Mouse (Mus musculus) gastrocnemius, adult 8-10 months (tissue): ENCODE measurements around the gene Gm867. TPM values are rescaled to one million over a fixed set of nuclear protein-coding genes. Genes with fewer than 3 reads are reported as not detected.

Source experiments
- DNase-seq, 2 experiments: peaks; one replicate each; pipeline ENCODE4 v3.0.0; 2022; ENCODE audit warnings: low spot score in 2 of 2
- total RNA-seq, 4 experiments: library from RNA; stranded (reverse); gene quantifications; 2 replicates each; pipeline ENCODE4 v1.2.4; 2022

The Gm867 gene
- not detected for total RNA-seq

DNA sequence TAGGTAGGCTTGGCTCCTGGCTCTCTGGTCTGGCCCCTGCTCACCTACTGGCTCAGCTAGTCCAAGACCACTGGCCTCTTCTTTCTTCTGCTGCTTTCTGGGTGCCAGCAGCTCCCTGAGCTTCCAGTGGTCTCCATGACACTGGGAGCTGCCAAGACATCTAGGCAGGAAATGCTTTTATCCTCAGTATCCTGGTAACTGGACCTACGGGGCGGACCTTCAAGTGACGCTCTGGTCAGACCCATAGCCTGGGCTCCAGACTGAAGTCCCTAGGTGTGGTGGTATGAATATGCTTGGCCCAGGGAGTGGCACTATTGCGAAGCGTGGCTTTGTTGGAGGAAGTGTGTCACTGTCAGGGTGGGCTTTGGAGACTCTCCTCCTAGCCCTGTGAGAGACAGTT lies at the start of gene Gm867:
TSS of gene Gm867 (minus strand) at position 153 of the 400 bp plus-strand sequence.
- DNase-seq = no peak

GRCm38 (mm10) chr10:75979432-75979831 lies 39.0 kb upstream of the Gm867 start:
- no peak for DNase-seq

- no peak for DNase-seq
Observed at GRCm38 (mm10) chr10:75978835-75979157, 38.3 kb upstream of the Gm867 start.

DNA sequence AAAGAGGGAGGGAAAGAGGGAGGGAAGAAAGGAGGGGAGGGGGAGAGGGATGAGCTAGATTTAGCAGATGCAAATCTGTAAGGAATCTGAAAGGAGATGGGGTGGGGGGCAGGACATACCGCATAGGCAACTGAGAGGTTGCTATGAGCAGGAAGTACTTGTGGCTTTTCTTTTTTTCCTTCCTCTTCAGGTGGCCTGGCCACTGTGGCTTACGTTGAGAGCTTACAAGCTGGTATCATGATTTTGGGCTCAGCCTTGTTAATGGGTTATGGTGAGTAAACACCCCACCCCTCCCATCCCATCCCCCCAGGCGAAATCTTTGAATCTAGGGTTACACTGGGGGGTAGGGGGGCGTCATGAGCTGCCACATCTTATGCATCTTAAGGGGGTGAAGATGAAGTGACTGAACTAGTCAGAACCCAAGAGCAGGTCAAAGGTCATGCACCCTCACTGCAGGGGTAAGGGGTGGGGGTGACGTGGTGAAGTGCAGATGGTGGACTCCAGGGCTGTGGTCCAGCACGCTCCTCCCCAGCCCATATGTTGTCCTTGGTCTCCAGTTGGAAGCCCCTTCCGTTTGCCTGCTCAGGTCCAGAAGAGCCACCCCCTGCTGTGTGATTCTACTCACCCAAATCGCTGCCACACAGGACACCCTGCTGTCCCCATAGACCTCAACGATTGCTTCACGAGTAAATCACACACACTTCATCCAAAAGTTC lies 37.8 kb upstream of the Gm867 start:
- no peak for DNase-seq

GRCm38 (mm10) chr10:75975216-75975615 lies 34.7 kb upstream of the Gm867 start:
- no peak for DNase-seq

DNA sequence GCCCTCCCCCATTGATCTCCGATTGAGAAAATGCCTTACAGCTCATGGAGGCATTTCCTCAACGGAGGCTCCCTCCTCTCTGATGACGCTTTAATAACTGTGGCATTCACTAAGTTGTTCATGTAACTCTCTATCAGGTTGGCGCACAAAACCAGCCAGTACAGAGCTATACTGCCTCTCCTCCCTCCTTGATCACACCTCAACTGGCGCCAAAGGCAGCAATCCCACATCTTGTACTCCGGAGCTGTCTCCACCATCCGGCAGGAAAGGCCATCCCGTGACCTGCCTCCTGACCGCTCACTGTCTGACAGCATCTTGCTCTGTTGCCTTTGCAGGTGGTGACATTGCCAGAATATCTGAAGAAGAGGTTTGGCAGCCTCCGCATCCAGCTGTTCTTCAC lies 33.4 kb upstream of the Gm867 start:
- no peak for DNase-seq

DNA sequence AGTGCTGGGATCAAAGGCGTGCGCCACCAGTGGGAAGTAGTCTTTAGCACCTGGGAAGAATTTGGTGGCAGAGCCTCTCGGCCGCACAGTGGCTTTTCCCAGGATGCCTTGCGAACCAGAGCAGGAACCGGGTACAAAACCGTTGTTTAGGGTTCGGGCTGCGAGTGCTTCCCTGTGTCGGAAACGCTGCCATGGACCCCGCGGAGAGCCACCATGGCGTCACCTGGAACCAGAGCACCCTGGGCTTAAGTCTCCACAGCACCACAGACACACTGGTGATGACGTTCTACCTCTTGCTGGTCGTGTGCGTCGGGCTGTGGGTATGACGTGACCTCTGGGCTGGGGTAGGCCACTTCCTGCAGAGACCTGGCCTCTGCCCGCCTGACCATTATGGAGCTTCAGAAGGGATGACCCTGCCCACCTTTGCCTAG lies 13.9 kb upstream of the Gm867 start, which contains the start of gene Gm5134:
TSS of gene Gm5134 (plus strand) at position 134 of the 431 bp plus-strand sequence.
- DNase-seq = no peak

GRCm38 (mm10) chr10:75951424-75952050 lies 11.1 kb upstream of the Gm867 start:
- no peak for DNase-seq

DNA sequence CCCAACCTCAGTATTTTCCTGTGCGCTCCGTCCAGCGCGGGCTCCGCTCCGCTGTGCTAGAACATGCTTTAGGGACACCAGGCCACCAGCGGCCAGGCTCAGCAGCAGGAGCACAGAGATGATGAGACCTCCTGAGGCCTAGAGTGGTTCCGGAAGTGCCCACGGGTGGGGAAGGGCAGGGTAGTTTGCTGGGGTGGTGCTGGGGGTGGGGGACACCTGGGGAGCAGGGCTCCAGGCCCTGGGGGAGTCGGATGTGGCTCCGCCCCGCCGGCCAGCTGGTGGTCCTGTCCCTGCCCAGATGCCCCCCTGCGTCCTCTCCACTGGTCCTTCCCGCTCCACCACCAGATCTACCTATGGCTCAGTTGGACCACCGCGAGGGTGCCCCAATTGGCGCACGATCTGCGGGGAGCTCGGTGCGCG lies 10.3 kb upstream of the Gm867 start:
- DNase-seq = no peak

DNA sequence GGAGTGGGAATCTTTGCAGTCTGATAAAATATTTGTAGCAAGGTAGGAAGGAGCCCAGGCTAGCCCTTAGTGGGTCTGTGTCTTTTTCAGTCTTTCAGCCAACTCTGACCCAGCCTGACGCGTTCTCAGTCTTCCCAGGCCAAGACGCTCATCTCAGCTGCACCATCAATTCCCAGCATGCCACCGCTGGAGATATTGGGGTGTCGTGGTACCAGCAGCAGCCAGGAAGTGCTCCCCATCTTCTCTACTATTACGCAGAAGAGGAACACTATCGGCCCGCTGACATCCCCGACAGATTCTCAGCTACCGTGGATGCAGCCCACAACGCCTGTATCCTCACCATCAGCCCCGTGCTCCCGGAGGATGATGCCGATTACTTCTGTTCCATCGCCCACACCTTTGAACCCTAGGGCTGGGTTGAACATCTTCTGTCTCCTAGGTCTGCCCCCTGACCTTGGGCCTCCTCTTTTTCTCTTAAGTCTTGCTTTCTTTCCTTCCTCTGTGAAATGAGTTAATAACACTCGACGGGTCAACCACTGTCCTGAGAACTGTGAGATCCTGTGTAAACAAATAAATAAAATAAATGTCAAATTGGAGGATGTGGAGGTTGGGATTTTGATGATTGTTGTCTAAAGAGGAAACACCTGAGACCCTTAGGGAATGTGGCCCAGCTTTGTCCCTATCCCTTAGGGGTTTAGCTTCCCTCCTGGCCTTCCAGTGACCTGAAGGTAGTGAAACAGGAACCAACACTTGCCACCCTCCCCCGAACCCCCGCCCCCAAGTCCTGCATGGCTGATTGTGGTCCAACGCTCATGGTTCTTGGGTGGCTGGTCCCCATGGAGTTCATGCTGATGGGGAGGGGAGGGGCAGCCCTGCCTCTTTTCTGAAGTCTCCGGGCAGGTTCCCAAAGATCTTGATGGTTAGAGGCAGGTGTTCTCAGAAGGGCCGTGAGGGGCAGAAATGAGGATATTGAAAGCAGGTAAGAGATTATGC lies 8.9 kb upstream of the Gm867 start:
- no peak for DNase-seq

GRCm38 (mm10) chr10:75948079-75948478 lies 7.6 kb upstream of the Gm867 start:
- no peak for DNase-seq

- DNase-seq = no peak
Observed at GRCm38 (mm10) chr10:75945896-75946295, 5.4 kb upstream of the Gm867 start.

- DNase-seq = no peak
Observed at GRCm38 (mm10) chr10:75945213-75945612, 4.7 kb upstream of the Gm867 start.

GRCm38 (mm10) chr10:75944066-75944772 lies 3.7 kb upstream of the Gm867 start:
- DNase-seq = no peak

DNA sequence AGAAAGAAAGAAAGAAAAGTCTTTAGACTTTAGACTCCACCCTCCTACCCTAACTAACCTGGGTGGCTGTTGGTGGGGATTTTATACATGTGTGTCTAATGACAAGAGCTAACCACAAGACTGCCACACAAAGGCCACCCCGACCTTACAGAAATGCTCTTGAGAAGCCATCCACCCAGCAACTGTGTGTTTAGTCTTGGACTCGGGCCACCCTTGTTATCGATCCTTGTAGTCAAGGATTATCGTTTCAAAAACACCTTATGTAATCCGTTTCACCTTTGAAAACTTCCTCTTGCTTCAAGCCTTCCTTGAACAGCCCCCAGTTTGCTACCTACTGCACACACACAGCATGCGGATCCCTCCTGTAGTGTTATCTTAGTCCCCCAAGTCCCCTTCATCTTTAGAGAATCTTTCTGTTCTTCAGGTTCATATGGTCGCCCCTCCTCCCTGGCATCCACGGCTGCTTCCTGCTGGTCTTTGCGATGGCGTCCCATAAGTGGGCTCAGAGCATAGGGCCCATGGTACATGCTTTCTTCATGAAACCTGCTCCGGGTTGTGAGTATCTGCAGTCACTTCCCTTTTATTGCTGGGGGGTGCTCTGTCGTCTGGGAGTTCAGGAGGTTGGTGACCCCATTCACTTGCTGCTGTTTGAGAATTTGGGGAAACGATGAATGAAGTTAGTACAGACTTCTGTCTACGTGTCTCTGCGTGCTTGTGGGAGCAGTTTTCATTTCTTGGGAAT lies 2.4 kb upstream of the Gm867 start, which contains the start of gene Vpreb3:
TSS of gene Vpreb3 (plus strand) at position 322 of the 742 bp plus-strand sequence.
- no peak for DNase-seq

DNA sequence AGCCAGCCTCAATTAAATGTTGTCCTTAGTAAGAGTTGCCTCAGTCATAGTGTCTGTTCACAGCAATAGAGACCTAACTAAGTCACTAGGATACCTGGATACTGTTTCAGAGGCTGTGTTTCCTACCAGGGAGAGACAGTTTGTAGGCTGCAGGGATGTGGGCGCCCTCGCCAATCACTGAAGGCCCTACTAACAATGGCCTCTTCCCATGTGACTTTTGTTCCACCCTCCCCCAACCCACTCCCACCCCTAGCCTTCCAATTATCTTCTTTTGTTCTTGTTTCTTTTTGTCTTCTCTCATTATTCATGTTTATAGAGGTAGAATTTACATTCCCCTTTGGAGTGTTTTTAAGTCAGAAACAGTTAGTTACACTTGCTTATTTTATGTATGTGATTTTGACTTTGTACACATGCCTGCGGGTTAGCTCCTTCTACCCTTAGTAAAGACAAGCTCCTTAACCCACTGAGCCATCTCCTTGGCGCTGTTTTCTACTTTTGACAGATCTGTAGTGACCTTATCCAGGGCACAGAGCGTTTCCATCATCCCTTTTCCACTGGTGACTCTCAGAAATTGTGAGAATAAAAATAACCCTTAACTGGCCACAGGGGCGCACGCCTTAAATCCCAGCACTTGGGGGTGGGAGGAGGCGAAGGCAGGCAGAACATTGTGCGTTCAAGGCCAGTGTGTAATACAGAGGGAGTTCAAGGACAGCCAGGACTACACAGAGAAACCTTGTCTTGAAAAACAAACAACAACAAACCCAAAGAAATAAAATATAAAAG lies 761 bp upstream of the Gm867 start:
- no peak for DNase-seq

GRCm38 (mm10) chr10:75939481-75940234 lies 814 bp downstream of the Gm867 start:
- no peak for DNase-seq

- DNase-seq = no peak
Observed at GRCm38 (mm10) chr10:75937851-75938643, 2.4 kb downstream of the Gm867 start.
